Mouse (Mus musculus): ENCODE results near the gene Eed. TPM values are rescaled to one million over a fixed set of nuclear protein-coding genes. Genes with fewer than 3 reads are reported as not detected.
A peak's percentile ranks its signal among the peaks of the same experiment; 100 is the strongest.

The Eed gene
- polyA plus RNA-seq, 1 experiment from 2014 or later: 25.7 TPM

DNA sequence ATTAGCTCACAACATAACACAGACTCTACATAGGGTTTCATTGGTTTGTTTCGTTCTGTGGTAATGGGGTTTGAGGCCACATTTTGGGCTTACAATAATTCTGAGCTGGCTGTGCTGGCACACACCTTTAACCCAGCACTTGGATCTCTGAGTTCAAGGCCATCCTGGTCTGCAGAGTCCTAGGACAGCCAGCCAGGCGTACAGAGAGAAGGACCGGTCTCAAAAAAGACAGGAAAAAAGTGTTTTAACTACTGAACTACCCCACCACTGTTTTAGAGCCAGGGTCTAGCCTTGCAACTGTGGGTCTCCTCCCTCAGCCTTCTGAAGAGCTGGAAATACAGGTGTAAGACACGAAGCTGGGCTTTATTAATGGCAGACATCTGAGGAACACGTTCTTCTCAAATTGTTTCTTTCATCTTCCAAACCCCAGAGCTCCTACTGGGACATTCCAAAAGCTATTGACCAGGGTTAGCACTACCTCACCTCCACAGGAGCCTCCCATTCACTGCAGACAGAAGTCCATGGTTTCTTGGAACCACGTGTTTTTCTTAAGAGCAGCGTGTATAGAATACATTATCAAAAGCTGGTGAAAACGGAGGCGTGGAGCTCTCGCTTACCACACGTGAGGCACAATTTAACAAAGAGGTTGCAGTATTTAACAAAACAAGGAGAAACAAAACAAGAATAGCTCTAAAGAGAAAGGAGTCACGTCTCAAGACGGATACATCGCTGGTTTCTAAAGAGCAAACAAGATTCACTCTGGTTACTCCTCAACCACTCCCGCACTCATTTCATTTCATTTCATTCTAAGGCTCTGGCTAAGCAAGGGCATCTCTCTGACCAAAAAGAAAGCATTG, 41.1 kb downstream of the Eed start:
- Histone ChIP-seq H3K4me3 (ENCODE audit: low read depth, low read length) (peak overlapping the region; percentile 96), H3K9me3 (replicated peaks; ENCODE audit: control insufficient read depth, low read length) (no peaks in the 10 kb centered on the region), H3K9ac (ENCODE audit: low read depth, low read length) (peak overlapping the region; percentile 26; the same call in 1 of the 2 replicates), H3K27me3 (ENCODE audit: control insufficient read depth, insufficient read depth, low read depth, low read length) (no peaks in the 10 kb centered on the region), H3K36me3 (ENCODE audit: control insufficient read depth, insufficient read depth) (peaks cover 1% of the 10 kb centered on the region; the same call in 1 of the 2 replicates), H3K4me2 (ENCODE audit: low read depth, low read length) (peak overlapping the region; percentile 91), H3K4me1 (ENCODE audit: control insufficient read depth, low read depth, low read length) (peaks cover 16% of the 10 kb centered on the region), H3K27ac (ENCODE audit: low read length) (no peak overlapping the region)
- WGBS (ENCODE audit: insufficient replicate concordance): 45% methylated on average over 15 of the region's 15 CpGs
- no peak for ATAC-seq (ENCODE audit: low read depth)

- Histone ChIP-seq H3K27ac (ENCODE audit: low read length) (no peak overlapping the region), H3K4me1 (ENCODE audit: control insufficient read depth, low read depth, low read length) (no peaks in the 10 kb centered on the region), H3K4me2 (ENCODE audit: low read depth, low read length) (no peak overlapping the region), H3K27me3 (ENCODE audit: control insufficient read depth, insufficient read depth, low read depth, low read length) (no peaks in the 10 kb centered on the region), H3K9ac (ENCODE audit: low read depth, low read length) (no peak overlapping the region), H3K9me3 (replicated peaks; ENCODE audit: control insufficient read depth, low read length) (no peaks in the 10 kb centered on the region), H3K4me3 (ENCODE audit: low read depth, low read length) (no peak overlapping the region), H3K36me3 (ENCODE audit: control insufficient read depth, insufficient read depth) (peaks cover 6% of the 10 kb centered on the region)
- WGBS (ENCODE audit: insufficient replicate concordance): 89% methylated on average over 15 of the region's 15 CpGs
- no peak for ATAC-seq (ENCODE audit: low read depth)
Measured at GRCm38 (mm10) chr7:89923441-89924180, 57.2 kb downstream of the Eed start.

DNA sequence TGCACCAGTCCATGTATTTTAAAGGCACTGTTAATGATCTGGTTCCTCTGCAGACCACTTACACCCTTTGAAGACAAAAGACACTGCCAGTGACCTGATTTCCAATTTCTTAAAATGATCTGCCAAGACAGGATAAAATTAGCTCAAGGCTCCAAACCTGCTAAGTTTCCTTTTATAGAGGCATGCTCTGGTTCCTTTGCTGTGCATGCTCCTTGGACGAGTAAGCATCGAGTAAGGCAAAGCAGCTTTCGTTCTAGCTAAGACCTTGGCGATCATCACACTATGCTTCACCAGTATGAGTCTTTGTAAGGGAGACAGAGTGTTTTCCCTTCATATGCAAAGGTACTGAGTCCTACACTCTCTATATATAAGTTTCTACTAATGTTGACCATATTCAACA, 63.0 kb downstream of the Eed start:
- H3K27me3 ChIP-seq (ENCODE audit: control insufficient read depth, insufficient read depth, low read depth, low read length): no peaks in the 10 kb centered on the region
- no peak for ATAC-seq (ENCODE audit: low read depth)
- no peak overlapping the region for H3K4me3 ChIP-seq (ENCODE audit: low read depth, low read length)
- no peak overlapping the region for H3K9ac ChIP-seq (ENCODE audit: low read depth, low read length)
- H3K27ac ChIP-seq (ENCODE audit: low read length): no peak overlapping the region
- no peaks in the 10 kb centered on the region for H3K9me3 ChIP-seq (replicated peaks; ENCODE audit: control insufficient read depth, low read length)
- peaks cover 2% of the 10 kb centered on the region for H3K36me3 ChIP-seq (ENCODE audit: control insufficient read depth, insufficient read depth)
- no peaks in the 10 kb centered on the region for H3K4me1 ChIP-seq (ENCODE audit: control insufficient read depth, low read depth, low read length)
- 87% methylated on average over 4 of the region's 4 CpGs for WGBS (ENCODE audit: insufficient replicate concordance)
- no peak overlapping the region for H3K4me2 ChIP-seq (ENCODE audit: low read depth, low read length)

GRCm38 (mm10) chr7:89916711-89917110, 64.1 kb downstream of the Eed start:
- Histone ChIP-seq H3K27me3 (ENCODE audit: control insufficient read depth, insufficient read depth, low read depth, low read length) (no peaks in the 10 kb centered on the region), H3K4me1 (ENCODE audit: control insufficient read depth, low read depth, low read length) (no peaks in the 10 kb centered on the region), H3K36me3 (ENCODE audit: control insufficient read depth, insufficient read depth) (peaks cover 2% of the 10 kb centered on the region), H3K4me2 (ENCODE audit: low read depth, low read length) (no peak overlapping the region), H3K9ac (ENCODE audit: low read depth, low read length) (no peak overlapping the region), H3K9me3 (replicated peaks; ENCODE audit: control insufficient read depth, low read length) (no peaks in the 10 kb centered on the region), H3K4me3 (ENCODE audit: low read depth, low read length) (no peak overlapping the region), H3K27ac (ENCODE audit: low read length) (no peak overlapping the region)
- ATAC-seq (ENCODE audit: low read depth): no peak
- 86% methylated on average over 5 of the region's 5 CpGs for WGBS (ENCODE audit: insufficient replicate concordance)

GRCm38 (mm10) chr7:89913432-89914158, 67.2 kb downstream of the Eed start:
- H3K4me1 ChIP-seq (ENCODE audit: control insufficient read depth, low read depth, low read length): no peaks in the 10 kb centered on the region
- no peak overlapping the region for H3K4me2 ChIP-seq (ENCODE audit: low read depth, low read length)
- no peak overlapping the region for H3K27ac ChIP-seq (ENCODE audit: low read length)
- ATAC-seq (ENCODE audit: low read depth): peak; percentile 27; the same call in 1 of the 2 replicates
- 68% methylated on average over 3 of the region's 3 CpGs for WGBS (ENCODE audit: insufficient replicate concordance)
- H3K9ac ChIP-seq (ENCODE audit: low read depth, low read length): no peak overlapping the region
- H3K4me3 ChIP-seq (ENCODE audit: low read depth, low read length): no peak overlapping the region
- no peaks in the 10 kb centered on the region for H3K36me3 ChIP-seq (ENCODE audit: control insufficient read depth, insufficient read depth)
- H3K27me3 ChIP-seq (ENCODE audit: control insufficient read depth, insufficient read depth, low read depth, low read length): no peaks in the 10 kb centered on the region
- H3K9me3 ChIP-seq (replicated peaks; ENCODE audit: control insufficient read depth, low read length): no peaks in the 10 kb centered on the region

GRCm38 (mm10) chr7:89912356-89912755, 68.4 kb downstream of the Eed start:
- no peaks in the 10 kb centered on the region for H3K4me1 ChIP-seq (ENCODE audit: control insufficient read depth, low read depth, low read length)
- 72% methylated on average over 3 of the region's 3 CpGs for WGBS (ENCODE audit: insufficient replicate concordance)
- ATAC-seq (ENCODE audit: low read depth): no peak
- no peak overlapping the region for H3K4me3 ChIP-seq (ENCODE audit: low read depth, low read length)
- no peak overlapping the region for H3K27ac ChIP-seq (ENCODE audit: low read length)
- H3K4me2 ChIP-seq (ENCODE audit: low read depth, low read length): no peak overlapping the region
- H3K27me3 ChIP-seq (ENCODE audit: control insufficient read depth, insufficient read depth, low read depth, low read length): no peaks in the 10 kb centered on the region
- H3K9ac ChIP-seq (ENCODE audit: low read depth, low read length): no peak overlapping the region
- no peaks in the 10 kb centered on the region for H3K36me3 ChIP-seq (ENCODE audit: control insufficient read depth, insufficient read depth)
- no peaks in the 10 kb centered on the region for H3K9me3 ChIP-seq (replicated peaks; ENCODE audit: control insufficient read depth, low read length)

DNA sequence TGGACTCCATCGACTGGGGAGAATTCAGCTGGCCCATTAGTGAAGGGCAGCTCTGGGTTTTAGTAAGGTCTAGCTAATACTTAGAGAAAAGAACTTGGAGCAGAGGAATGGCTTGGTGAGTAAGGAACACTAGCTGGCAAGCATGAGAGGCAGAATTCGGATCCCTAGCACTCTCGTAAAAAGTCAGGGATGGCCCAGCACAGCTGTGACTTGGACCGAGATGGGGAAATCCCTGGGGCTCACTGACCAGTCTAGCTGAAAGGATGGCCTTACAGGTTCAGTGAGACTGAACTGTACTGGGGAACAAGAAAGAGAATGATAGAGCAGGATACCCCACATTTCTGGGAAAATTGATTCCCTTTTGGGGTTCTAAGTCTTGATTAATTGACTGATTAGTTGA, 71.1 kb downstream of the Eed start:
- WGBS (ENCODE audit: insufficient replicate concordance): 60% methylated on average over 4 of the region's 4 CpGs
- Histone ChIP-seq H3K27me3 (ENCODE audit: control insufficient read depth, insufficient read depth, low read depth, low read length) (no peaks in the 10 kb centered on the region), H3K4me3 (ENCODE audit: low read depth, low read length) (no peak overlapping the region), H3K4me2 (ENCODE audit: low read depth, low read length) (no peak overlapping the region), H3K27ac (ENCODE audit: low read length) (no peak overlapping the region), H3K36me3 (ENCODE audit: control insufficient read depth, insufficient read depth) (no peaks in the 10 kb centered on the region), H3K4me1 (ENCODE audit: control insufficient read depth, low read depth, low read length) (no peaks in the 10 kb centered on the region), H3K9me3 (replicated peaks; ENCODE audit: control insufficient read depth, low read length) (no peaks in the 10 kb centered on the region), H3K9ac (ENCODE audit: low read depth, low read length) (no peak overlapping the region)
- ATAC-seq (ENCODE audit: low read depth): no peak

GRCm38 (mm10) chr7:89908899-89909621, 71.7 kb downstream of the Eed start:
- Histone ChIP-seq H3K27me3 (ENCODE audit: control insufficient read depth, insufficient read depth, low read depth, low read length) (no peaks in the 10 kb centered on the region), H3K4me3 (ENCODE audit: low read depth, low read length) (no peak overlapping the region), H3K27ac (ENCODE audit: low read length) (no peak overlapping the region), H3K36me3 (ENCODE audit: control insufficient read depth, insufficient read depth) (no peaks in the 10 kb centered on the region), H3K9ac (ENCODE audit: low read depth, low read length) (no peak overlapping the region), H3K4me1 (ENCODE audit: control insufficient read depth, low read depth, low read length) (no peaks in the 10 kb centered on the region), H3K4me2 (ENCODE audit: low read depth, low read length) (no peak overlapping the region), H3K9me3 (replicated peaks; ENCODE audit: control insufficient read depth, low read length) (no peaks in the 10 kb centered on the region)
- ATAC-seq (ENCODE audit: low read depth): no peak
- 71% methylated on average over 20 of the region's 20 CpGs for WGBS (ENCODE audit: insufficient replicate concordance)

All from liver, embryonic 16.5 days (tissue).